Mouse (Mus musculus) granulocyte monocyte progenitor cell, adult 5-6 weeks (primary cell): ENCODE measurements around the gene Med15. TPM values are rescaled to one million over a fixed set of nuclear protein-coding genes. Genes with fewer than 3 reads are reported as not detected.
"Not testable (repeated sequence)": the region's sequence is repeated elsewhere in the genome, so short reads cannot be mapped to it uniquely, and the experiment has no call there.

Experiments
- ATAC-seq: replicated peaks from 2 replicates; pipeline ENCODE4 v1.8.0; 2016; ENCODE audit warnings: mild to moderate bottlenecking, moderate TSS enrichment, inconsistent platforms; ENCODE audit not compliant: poor library complexity, severe bottlenecking
- total RNA-seq, 2 experiments: library from RNA; stranded (forward) in 1 of 2; stranded (reverse) in 1 of 2; fragments of 200-712, 200-1000 nt in 1 of 2; fragments of >200 nt in 1 of 2; fragmentation: Nextera tagmentation in 1 of 2; gene quantifications; 2 replicates each; pipeline ENCODE4 v1.2.3; 2014 to 2017

Gene Med15
- 59.4 and 61.7 TPM in 2 replicates for total RNA-seq (2014; fragmentation: Nextera tagmentation)
- total RNA-seq (2017) = 21.3 and 23.7 TPM in 2 replicates

DNA sequence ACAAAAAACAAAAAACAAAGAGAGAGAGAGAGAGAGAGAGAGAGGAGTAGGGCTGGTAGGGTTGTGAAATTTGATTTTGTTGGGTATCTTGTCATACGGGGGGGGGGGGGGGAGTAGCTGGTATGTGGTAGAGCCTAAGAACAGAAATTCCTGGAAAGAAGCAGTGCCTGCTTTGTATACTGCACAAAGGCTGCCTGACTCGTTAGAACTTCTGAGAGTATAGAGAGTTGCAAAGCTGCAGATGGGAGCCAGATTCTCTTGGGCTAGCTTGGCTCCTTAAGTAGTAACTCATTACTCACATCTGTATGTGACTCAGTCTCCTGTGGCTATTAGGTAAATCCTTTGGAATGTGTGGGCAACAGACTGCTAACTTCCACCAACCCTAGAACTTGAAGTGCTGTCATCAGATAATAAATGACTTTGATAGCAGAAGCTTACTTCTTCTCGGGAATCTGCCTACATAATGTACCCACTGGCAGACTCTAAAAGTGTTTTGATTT, at the start of gene Med15:
Gene Med15 (minus strand): TSS at position 51 of the 500 bp plus-strand sequence.
- ATAC-seq = no peak

DNA sequence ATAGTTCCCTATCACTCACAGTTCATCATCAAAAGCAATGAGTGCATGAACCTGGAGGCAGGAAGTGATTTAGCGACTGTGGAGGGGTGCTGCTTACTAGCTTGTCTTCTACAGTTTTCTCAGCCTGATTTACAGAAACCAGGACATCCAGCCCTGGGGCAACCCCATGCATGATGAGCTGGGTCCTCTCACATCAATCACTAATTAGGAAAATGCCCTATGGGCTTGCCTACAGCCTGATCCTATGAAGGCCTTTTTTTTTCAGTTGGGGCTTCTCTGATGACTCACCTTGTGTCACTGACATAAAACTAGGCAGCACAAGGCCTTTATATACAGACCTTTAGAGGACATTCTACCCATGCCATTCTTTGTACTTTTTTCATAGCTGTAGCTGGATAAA, 47.0 kb upstream of the Med15 start:
- ATAC-seq = no peak

- ATAC-seq = no peak
Observed at GRCm38 (mm10) chr16:17778223-17778622, 45.5 kb upstream of the Med15 start.

- peak; percentile 76 for ATAC-seq
Observed at GRCm38 (mm10) chr16:17776828-17777227, 44.1 kb upstream of the Med15 start.

- no peak for ATAC-seq
Observed at GRCm38 (mm10) chr16:17771117-17771865, 38.6 kb upstream of the Med15 start.

DNA sequence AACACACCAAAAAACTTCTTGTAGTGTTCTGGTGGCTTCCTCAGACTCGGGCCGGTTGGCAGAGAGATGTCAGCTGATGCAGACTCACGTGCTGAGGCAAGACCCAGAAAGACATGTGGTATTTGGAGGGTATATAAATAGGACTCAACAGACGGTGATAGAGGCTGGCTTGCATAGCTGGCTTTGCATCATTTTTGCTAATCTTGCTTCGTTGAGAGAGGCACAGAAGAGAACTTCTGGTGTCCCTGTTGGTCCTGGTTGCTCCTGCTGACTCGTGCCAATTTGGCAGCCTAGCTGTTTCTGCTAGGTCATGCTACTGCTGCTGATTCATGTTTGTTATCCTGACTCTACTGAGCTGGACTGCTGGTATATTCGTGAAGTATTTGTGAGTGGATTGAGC, 36.1 kb upstream of the Med15 start:
- ATAC-seq = no peak

DNA sequence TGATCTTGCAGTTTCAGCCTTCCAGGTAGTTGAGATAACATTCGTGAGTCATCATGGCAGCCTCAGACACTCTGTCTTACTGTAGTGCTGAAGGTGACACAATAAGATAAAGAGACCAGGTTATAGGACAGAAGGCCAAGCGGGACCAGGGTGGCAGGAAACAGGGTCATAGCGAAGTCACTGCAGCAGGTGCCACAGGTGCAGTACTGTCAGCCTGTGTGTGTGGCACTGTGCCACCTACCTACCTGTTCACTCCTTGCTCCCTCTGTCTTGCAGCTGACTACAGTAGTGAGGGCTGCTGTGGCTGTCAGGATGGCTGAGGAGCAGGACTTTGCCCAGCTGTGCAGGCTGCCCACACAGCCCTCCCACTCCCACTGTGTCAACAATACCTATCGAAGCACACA, 31.4 kb upstream of the Med15 start:
- no peak for ATAC-seq

- no peak for ATAC-seq
Observed at GRCm38 (mm10) chr16:17761074-17761473, 28.4 kb upstream of the Med15 start.

- peak; percentile 23; the same call in 1 of the 2 replicates for ATAC-seq
Observed at GRCm38 (mm10) chr16:17760657-17761056, 28.0 kb upstream of the Med15 start.

- ATAC-seq = peak; percentile 71
Observed at GRCm38 (mm10) chr16:17759813-17760321, 27.2 kb upstream of the Med15 start.

- peak; percentile 81 for ATAC-seq
Observed at GRCm38 (mm10) chr16:17759344-17759773, 26.7 kb upstream of the Med15 start, which contains the start of gene Klhl22. Gene Klhl22 (plus strand): TSS chr16:17759618.

DNA sequence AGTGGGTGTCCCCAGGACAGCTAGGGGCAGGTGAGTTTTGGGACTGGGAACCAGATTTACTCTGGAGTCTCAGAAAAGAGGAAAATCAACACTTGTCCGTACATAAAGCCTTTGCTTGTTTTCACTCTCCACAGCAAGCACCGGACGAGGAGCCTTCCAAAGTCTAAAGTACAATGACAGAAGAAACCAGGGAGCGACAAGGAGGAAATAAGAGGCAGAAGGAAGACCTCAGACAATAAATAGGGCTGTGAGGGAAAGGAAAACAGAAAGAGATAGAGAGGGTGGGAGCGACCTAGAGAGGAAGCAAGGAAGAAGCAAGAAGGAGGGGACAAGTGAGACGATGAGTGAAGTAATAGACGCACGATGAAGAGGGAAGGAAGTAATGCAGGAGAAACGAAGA, 26.2 kb upstream of the Med15 start:
- ATAC-seq = peak; percentile 20

- ATAC-seq = no peak
Observed at GRCm38 (mm10) chr16:17757756-17758155, 25.1 kb upstream of the Med15 start.

- ATAC-seq = no peak
Observed at GRCm38 (mm10) chr16:17753686-17754085, 21.0 kb upstream of the Med15 start.

DNA sequence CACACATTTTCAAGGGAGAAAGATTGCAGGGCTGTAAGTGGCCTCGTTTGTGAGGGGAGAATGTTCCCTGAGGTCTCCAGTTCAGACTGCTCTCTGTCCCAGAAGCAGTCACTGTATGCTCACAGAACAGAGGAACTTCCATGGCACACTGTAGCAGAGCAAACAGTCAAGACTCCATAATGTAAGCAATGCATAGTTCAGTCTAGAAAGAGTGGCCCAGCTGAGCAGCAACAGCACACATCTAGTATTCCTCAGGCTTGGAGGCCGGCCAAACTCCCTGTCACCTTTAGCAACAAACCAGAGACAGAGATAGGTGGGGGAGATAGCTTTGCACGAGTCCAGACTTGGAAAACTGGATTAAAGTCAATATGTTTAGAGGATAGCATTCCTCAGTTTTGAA, 20.3 kb upstream of the Med15 start:
- ATAC-seq = no peak

DNA sequence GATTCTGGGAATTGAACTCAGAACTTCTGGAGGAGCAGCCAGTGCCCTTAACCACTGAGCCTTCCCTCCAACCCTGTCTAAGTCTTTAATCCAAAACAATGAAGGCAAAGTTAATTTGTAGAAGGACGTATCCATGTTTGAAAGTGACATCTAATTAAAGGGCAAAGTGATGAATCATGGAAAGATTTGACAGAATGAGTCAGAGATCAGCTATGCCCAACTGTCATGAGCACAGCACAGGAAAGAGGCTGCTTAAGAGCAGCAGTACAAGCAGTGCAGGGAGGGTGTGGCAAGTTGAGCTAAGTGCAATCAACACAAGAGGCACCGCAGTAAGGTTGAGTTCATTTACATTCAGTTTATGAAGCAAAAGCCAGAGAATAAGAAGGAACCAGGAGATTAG, 12.4 kb upstream of the Med15 start:
- ATAC-seq = no peak

DNA sequence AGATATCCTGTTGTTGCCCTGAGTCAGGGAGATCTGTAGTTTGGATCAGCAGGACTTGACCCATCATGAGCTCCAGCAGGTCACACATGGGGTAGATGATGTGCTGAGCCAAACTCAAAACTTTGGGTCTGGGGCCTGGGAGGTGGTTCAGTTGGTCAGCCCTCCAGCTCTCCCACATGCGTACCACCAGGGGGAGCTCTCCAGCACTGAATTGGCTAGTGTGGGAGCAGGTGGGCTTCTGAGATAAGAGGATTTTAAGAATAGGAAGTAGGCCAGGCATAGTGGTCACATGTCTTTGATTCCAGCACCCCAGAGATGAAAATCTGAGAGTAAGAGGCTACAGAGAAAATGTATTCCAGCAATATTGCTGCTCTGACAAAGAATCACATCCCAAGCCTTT, 11.8 kb upstream of the Med15 start:
- ATAC-seq = peak; percentile 71

- no peak for ATAC-seq
Observed at GRCm38 (mm10) chr16:17743279-17743678, 10.6 kb upstream of the Med15 start.

- no peak for ATAC-seq
Observed at GRCm38 (mm10) chr16:17742810-17743209, 10.1 kb upstream of the Med15 start.

GRCm38 (mm10) chr16:17740080-17740479, 7.4 kb upstream of the Med15 start:
- ATAC-seq = no peak

DNA sequence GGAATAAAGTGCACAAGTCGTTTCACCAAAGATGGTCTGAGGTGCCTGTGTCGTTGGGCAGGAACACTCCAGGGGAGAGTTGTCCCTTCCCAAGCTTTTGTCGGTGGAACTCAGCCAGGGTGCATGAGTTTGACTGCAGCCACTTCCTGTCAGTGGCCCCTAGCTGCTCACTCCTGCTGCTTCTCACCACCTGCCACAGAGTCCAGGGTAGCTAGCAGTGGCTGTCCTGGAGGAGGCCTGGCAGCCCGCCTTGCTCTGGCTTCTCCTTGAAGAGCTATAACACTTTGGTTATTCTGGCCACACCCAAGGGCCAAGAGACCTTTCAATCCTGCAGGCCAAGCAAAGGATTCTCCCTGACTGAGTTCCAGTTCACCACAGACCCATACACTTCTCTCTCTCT, 3.5 kb upstream of the Med15 start:
- no peak for ATAC-seq

DNA sequence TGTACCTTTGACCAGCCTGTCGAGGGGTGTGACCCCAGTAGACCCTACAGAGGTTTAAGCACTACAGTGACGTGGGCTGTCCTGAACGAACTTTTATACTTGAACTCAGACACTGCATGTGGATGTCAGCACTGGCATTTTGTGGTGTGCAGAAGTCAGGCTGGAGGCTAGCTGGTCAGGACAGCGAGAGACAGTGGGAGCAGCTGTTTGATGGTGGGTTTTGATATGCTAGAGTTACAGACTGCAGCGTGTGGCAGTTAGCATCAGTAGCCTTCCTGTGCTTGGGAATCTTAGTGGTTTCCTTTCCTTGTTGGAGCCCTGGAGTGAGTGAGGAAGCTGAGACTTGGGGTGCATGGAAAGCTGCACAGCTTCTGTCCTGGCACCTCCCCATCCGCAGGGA, 2.2 kb upstream of the Med15 start:
- ATAC-seq = not testable (repeated sequence)
